Mouse (Mus musculus): ENCODE results near the gene Gm28710. TPM values are rescaled to one million over a fixed set of nuclear protein-coding genes. Genes with fewer than 3 reads are reported as not detected.

The Gm28710 gene
- not detected in 2 replicates for total RNA-seq (2021)
- long read RNA-seq = 0 reads

DNA sequence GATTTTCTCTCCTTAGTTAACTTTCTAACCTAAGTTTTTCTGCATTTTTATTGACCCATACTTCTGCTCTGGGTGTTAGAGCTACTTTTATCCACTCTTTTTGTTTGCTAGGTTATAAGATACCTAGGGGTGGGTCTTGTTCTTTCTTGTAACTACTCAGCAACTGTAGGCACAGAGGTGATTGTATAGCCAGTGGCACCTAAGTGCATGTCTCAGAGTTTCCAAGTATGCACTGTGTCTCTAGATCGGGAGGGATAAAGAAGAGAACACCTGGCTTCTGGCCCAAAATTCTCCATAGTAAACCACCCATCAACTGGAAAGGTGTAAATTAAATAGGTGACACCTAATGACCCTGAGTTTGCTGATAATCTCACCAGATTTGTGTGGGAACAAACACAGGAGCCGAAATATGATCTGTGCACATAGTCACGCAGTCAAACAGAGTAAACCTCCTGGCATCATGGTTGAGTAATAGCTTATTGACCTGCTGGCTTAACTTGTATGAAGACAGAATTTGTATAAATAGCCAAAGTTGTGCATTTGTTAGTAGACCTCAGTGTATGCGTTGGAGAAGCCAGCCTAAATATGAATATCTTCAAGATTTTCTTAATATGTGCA lies at the start of gene Gm28710:
Gene Gm28710, plus strand, starts transcription at position 568 of the 618 bp plus-strand sequence.
- no peak for DNase-seq

DNA sequence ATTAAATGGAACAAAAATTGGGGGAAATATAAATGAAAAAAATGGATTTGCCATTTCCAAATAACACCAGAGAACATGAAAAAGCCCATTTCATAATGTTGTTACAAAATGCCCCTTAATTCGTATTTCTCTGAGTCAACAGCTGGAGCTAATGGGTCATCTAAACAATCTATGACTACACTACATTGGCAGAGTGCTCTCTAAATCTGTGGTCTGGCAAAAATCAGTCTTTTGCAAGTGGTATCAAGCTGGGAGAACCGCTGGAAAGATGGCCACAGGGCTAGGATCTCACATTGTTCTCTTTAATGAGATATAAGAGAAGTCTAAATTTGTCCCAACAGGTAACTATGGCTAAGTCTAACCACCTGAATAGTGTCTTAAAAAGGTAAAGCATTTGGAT lies 14.4 kb upstream of the Gm28710 start:
- no peak for DNase-seq

DNA sequence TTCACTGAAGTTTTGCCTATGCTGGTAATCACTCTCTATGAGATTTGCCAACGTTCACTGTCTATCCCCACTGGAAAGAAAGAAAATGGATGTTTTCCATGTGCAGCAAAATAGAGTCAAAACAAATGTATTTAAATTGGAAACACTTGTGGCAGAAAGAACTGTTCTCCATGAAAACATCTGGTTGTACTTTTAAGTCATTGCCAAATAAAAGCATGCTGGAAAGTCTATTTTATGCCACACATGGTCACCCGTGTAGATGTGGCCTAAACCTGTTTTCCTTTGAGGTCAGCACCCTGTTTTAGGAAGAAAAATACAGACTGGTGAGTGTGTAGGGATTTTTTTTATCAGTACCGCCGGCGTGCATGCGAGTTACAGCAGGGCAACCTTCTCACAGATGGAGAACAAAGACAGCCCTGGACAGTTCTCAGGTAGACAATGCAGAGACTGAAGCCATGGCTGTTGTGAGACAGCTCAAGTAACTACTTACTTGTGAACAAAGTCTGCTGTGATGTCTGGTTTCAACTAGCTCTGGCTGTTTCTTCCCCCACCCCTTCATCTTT lies 12.9 kb upstream of the Gm28710 start:
- DNase-seq = no peak

DNA sequence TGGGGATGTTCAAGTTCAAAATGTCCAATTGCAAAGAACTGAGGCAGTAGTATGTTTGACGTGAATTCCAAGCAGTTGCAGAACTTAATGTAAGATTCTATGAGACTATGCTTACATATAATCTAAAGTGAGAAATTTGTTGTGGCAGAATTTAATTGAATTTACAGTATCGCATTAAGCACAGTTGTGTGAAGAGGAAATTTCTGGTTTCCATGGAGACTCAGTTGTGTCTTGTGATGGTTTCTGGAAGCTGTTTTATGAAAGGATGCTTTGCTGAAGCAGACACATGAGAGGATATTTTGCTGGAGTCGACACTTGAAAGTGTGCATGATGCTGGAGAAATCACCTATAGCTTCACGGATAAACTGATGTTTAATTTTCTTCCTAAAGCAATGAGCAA lies 6.0 kb upstream of the Gm28710 start:
- no peak for DNase-seq

DNA sequence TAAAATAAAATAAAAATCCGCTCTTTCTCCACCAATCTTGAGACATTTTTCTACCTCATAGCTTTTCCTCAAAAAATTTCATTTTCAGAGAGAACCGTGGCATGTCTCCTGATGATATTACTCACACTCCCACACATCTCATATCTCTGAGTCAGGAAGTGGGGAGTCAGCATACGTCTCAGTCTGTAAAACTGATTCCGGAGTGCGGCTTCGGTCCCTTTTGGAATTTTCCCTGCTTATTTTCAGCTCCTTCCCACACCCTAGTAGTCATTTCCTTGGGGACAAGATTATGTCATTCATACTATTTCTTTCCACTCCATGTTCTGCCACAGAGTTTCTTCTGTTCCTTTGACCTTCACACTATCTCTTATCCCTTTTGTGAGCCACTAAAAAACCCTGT lies 3.4 kb downstream of the Gm28710 start:
- DNase-seq = no peak

DNA sequence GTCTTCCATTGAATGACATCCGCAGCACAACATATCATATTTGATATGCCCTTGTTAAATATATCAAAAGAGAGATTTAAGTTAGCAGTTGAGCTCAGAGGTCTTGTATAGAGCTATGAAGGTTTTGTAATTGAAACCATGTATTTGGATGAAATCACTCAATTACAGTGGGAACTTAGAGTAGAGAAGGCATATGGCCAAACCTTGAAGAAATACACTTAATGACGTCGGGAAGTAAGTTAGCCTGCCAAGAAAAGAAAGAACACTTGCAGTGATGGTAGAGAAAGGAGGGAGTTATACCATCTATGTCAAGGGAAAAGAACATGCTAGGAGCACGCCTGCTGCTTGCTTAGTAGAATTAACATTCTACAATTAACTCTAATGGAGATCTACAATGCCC lies 11.1 kb downstream of the Gm28710 start:
- no peak for DNase-seq

DNA sequence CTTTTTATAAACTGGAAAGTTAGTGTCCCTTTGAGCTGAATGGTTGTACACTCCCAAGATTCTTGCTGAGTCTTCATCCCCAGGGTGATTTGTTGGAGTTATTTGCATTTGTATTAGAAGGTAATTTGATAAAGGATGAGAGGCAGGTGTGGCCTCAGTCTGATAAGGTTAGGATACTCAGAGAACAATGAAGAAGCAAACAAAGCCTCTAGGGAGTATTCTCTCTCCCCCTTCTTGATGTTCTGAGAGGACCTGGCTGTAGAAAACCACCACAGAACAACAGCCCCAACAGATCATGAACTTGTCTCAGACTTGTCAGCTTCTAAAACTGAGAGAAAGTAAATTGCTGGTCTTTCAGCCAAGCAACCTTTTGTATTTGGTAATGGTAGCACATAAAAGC lies 47.4 kb downstream of the Gm28710 start:
- DNase-seq = no peak

DNA sequence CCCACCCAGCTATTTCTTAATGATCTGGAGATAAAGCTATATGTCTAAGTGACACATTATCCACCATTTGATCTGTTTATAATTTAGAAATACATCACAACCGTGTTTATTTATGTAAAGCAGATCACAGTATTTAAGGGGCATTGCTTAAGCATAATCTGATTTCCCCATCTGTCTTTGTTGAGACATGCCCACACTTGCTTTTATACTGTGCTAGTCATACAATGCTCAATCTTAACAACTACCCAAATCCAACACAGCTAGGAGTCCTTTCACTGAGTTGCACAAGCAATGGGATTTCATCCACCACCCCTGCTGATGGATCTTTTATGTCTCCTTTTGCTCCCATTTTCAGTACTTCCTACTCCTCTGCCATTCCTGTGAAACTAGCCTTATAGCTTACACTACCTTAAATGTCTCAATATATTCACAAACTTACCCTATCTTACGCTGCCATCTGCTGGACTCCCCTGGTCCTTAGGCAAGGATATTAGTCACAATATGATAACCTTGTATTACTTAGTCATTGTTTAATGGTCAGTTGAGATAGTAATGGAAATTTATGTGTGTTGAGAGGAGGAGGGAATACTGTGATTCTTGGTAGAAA lies 77.8 kb downstream of the Gm28710 start:
- DNase-seq = peak; percentile 31

DNA sequence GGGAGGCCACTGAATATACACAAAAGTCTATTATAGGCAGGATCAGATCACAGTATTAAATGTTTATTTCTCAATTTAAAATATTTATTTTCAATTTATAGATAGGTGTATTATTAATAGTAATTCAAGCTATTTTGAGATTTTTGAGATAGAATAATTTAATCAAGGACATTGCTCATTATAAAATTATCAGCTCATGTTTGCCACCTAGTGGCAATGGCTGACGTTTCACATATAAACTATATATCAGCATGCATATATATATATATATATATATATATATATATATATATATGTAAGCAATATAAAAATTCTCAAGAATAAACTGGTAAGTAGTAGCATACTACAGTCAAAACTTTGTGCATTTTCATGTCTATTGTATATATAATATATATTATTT lies 102.6 kb downstream of the Gm28710 start:
- no peak for DNase-seq

DNA sequence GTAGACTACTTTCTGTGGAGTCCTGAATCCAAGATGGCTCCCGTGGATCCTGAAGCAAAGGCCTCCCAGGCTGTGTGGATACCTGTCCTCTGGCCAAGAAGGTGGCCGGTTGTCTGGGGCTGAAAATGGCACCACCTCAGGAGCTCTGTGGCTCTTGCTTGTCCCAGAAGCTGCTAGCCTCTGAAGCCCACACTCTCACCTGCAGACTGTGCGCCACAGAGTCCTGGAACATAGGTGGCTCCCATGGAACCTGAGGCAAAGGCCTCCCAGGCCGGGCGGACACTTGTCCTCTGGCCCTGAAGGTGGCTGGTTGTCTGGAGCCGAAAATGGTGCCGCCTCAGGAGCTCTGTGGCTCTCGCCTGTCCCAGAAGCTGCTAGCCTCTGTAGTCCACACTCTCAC lies 128.2 kb downstream of the Gm28710 start:
- DNase-seq = no peak

DNA sequence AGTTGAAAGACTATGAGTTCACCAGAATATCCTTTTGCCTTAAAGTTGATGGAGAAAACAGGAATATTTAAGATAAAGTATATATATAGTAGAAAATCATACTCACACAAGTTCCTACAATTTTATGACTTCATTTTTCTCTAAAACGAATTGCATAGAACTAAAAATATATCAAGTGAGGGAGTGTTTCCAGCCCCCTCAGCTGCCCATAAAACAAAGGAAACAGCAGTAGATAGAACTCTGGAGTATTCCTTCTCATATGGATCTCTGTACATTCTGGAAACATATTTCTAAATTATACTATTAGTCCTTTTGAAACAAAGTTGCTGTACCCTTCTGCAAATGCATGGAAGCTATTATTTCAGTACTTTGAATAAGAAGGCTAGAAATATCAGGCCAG lies 130.9 kb downstream of the Gm28710 start:
- no peak for DNase-seq

Other genes starting within 250 kb of the Gm28710 start
- gene Hgf, start 238.3 kb upstream of the Gm28710 start, total RNA-seq (2021) = 1.7 TPM in 2 replicates

Data from adrenal gland, postnatal 25 days (tissue).